Mouse (Mus musculus) left cerebral cortex, postnatal 10 days (tissue): ENCODE data around the gene Glb1. TPM values are rescaled to one million over a fixed set of nuclear protein-coding genes. Genes with fewer than 3 reads are reported as not detected.

Experiments used
- DNase-seq, 2 experiments: peaks; one replicate each; pipeline ENCODE4 v3.0.0; 2021 to 2022; ENCODE audit warnings: low spot score in 2 of 2, mixed read lengths in 1 of 2; ENCODE audit errors: extremely low spot score in 1 of 2
- intact Hi-C: fragments of 180-260 bp; cut with DNase I; formaldehyde crosslinking; loops from one replicate; pipeline ENCODE4 v1.15.1; 2025
- total RNA-seq, 2 experiments: library from RNA; stranded (reverse); gene quantifications; 2 replicates each; pipeline ENCODE4 v1.2.3; 2021

The Glb1 gene
- total RNA-seq, 2 experiments from 2014 or later = 32.2 to 34.3 TPM

DNA sequence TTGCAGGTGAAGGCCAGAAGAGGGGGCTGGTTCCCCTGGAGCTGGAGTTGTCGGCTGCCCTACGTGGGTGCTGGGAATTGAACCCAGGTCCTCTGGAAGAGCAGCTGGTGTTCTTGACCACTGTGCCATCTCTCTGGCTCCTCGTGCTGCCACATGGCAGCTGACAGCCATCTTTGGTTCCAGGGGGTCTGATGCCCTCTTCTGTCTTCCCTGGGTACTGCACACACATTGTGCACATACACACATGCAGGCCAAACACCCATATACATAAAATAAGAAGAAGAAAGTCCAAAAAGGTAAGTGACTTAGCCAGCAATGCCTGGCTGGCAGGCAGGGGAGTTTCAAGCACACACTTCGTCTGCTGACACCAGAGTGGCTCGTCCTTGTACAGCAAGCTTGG is 24.7 kb downstream of the Glb1 start:
- no peak for DNase-seq
- intact Hi-C loops = no loop called here

DNA sequence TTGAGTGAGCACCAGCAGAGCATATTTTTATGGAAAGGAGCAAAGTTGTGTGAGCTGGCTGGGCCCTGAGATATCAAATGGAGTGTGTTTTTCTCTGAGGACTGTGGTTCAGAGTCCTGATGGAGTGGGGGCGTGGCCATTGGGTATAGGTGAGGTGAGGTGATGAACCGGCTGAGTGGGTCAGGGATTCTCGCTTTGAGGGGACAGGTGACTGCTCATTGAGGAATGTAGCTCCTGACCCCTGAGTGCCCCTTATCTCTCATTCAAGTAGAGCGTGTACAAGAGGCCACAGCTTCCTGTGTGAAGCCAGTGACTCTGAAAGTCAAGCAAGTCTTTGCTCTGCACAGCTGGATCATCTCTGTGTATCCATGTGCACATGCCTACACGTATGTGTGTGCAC is 25.3 kb downstream of the Glb1 start:
- no peak for DNase-seq

DNA sequence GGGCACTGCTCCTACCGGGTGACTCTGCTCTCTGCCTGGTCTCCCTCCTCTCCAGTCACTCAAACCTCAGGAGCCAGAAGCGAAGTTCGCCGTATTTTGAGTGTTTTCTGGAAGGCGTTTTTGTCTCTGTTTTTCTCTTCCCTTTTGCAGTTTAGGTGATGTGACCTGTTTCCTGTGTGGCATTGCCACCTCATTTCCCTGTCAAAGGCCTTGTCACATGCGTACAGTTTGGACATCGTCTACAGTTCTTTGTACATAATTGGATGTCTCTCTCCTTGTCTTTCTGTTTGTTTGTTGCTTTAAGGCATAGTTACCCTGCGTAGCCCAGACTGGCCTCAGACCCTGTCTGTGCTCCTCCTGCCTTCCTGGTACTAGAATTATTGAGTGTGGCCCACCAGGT is 26.5 kb downstream of the Glb1 start:
- intact Hi-C loops = no loop called here
- no peak for DNase-seq

More for the DNA sequence above, 25.3 kb downstream of the Glb1 start:
- intact Hi-C loops = no loop called here

- intact Hi-C loops = no loop called here
- no peak for DNase-seq
Measured at GRCm38 (mm10) chr9:114428103-114428834, 27.4 kb downstream of the Glb1 start.

DNA sequence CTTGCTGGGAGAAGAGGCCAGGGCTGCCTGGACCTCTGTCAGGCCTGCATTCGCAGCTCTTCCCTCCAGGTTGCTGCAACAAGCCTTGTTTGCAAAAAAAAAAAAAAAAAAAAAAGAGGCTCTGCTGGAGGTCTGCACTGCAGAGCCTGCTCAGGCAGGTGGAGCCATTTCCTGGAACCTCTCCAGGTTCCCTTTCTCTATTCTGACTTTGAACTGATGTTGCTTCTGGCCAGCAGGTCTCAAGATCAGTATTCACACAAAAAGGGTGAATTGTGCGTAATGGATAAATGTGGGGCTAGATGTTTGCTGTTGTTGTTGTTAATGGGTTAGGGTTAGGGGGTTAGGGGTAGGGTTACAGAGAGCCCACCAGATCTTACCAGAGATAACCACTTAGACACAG is 34.8 kb downstream of the Glb1 start:
- intact Hi-C loops = no loop called here
- DNase-seq = no peak

GRCm38 (mm10) chr9:114440548-114440947 is 39.7 kb downstream of the Glb1 start:
- DNase-seq = no peak
- intact Hi-C loops = no loop called here

DNA sequence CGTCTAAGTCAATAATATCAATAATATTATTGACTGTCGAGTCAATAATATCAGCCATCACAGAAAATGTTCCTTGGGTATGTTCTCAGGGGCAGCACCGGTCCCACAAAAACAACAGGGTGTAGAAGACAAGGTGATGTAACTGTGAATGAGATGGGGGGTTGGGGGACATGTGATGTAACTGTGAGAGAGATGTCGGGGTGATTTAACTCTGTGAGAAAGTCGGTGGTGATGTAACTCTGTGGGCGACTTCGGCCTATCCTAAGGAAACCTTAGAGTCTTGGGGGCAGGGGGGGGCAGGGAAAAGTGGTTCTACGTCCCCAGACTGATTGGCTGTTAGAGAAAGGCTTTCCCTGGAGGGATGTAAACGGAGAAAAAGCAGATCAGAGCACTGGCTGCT is 41.3 kb downstream of the Glb1 start:
- no peak for DNase-seq

GRCm38 (mm10) chr9:114442893-114443292 is 42.0 kb downstream of the Glb1 start:
- intact Hi-C loops = no loop called here
- no peak for DNase-seq

More for the DNA sequence above, 41.3 kb downstream of the Glb1 start:
- intact Hi-C loops = no loop called here

GRCm38 (mm10) chr9:114443351-114443750 is 42.5 kb downstream of the Glb1 start:
- DNase-seq = no peak
- intact Hi-C loops = no loop called here

GRCm38 (mm10) chr9:114446887-114447286 is 46.0 kb downstream of the Glb1 start:
- no peak for DNase-seq
- intact Hi-C loops = no loop called here

GRCm38 (mm10) chr9:114448700-114449099 is 47.8 kb downstream of the Glb1 start:
- intact Hi-C loops = no loop called here
- no peak for DNase-seq

DNA sequence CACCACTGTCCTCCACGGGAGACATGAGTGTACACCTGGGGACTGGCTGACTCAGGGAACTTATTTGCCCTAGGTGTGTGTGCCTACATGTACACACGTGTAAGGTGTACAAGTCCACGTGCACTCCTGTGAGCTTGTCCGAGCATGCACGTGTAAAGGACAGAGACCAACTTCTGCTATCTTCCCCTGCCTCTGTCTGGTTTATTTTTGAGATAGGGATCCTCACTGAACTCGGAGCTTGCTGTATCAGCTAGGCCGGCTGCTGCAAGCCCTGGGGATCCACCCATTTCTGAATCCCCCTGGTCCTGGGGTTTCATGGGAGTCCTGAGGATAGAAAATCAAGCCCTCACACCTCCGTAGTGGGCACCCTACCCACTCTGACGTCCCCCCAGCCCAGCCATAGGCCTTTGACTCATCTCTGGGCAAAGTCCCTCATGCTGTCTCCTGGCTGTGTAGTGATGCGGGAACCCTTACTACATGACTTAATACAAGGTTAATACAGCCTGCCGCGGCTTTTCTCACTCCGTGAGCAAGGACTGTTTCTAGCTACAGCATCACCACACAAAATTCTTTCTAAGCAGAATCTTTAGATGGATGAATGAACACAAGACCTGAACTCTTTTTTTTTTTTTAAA is 48.4 kb downstream of the Glb1 start:
- no peak for DNase-seq
- intact Hi-C loops = no loop called here

GRCm38 (mm10) chr9:114451615-114452014 is 50.7 kb downstream of the Glb1 start:
- DNase-seq = no peak
- intact Hi-C loops = no loop called here

- DNase-seq = no peak
- intact Hi-C loops = no loop called here
Measured at GRCm38 (mm10) chr9:114452418-114452817, 51.5 kb downstream of the Glb1 start.

DNA sequence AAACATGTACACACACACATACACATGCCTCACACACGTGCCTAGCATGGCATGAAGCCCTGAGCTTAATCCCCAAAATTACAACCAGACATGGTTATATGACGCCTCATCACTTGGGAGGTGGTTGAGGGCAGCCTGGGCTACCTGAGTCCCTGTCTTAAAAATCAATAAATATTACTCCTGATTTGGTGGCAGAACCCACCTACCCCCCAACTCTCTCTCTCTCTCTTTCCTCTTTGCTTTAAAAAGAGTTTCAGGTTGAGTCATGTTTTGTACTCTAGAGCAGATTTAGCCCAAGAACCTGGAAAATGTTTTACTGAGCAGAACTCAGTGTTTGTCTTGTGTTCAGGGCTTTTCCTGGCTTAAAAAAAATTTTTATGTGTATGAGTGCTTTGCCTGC is 54.5 kb downstream of the Glb1 start:
- DNase-seq = no peak
- intact Hi-C loops = no loop called here

GRCm38 (mm10) chr9:114458436-114458835 is 57.6 kb downstream of the Glb1 start:
- intact Hi-C loops = no loop called here
- DNase-seq = no peak

DNA sequence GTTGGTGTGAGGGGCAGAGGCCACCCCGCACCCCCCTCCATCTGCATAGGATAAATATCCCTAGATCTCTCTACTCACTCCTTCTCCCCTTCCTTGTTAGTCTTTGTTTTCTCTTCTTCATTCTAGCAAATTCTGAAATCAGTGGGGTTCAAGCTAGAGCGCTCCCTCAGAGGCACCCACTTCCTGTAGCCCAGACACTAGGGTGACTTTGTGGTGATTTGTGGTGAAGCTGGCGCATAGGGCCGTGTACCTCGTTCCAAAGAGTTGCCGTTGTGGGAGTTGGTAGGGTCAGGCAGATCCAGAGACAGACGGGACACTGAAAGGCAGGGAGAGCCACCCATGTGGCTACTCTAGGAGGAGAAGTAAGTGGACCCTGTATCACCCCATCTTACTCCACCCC is 61.7 kb downstream of the Glb1 start:
- intact Hi-C loops = no loop called here
- no peak for DNase-seq

DNA sequence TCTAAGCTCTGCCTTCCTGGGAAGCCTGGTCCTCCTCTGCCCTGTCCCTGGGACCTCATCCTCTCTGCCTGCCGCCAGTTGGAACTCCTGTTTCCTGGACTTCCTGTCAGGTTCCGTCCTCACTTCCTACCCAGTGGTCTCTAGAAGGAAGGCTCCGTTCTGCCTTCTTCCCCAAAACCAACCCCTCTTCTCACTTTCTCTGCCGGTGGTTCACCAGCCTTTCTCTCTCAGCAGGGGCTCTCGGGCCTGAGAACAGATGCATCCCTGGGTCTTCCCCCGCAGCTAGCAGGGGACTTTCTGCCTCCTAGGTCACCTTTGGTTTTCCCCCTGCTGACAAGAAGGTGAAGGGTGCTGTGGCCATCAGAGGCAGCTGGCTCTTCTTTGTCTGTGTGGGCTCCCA is 64.6 kb downstream of the Glb1 start:
- no peak for DNase-seq
- intact Hi-C loops = no loop called here

- intact Hi-C loops = no loop called here
- no peak for DNase-seq
Measured at GRCm38 (mm10) chr9:114466871-114467270, 66.0 kb downstream of the Glb1 start.

DNA sequence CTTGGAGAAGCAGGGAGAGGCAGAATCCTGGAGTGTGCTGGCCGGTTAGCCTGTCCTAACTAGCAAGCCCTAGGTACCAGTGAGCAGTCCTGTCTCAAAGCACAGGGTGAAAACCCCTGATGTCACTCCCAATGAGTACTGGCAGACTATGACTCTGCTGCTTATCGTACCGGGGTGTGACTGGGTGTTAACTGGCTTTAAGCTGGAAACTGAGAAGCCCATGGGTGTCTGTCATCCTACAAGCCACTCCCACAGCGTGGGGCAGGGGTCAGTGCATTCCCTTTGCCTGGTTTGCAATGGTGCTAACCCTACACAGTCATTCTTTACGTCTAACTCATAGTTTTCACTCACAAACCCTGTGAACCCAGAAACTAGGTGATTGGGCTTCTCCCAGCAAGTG is 67.3 kb downstream of the Glb1 start:
- DNase-seq = no peak
- intact Hi-C loops = no loop called here

- no peak for DNase-seq
- intact Hi-C loops = no loop called here
Measured at GRCm38 (mm10) chr9:114468701-114469100, 67.8 kb downstream of the Glb1 start.
